Mouse (Mus musculus): Measurements from ENCODE around the gene Cracr2a. TPM values are rescaled to one million over a fixed set of nuclear protein-coding genes. Genes with fewer than 3 reads are reported as not detected.
A peak's percentile ranks its signal among the peaks of the same experiment; 100 is the strongest.

Gene Cracr2a
- total and polyA plus RNA-seq, 2 experiments: 0.07 to 0.09 TPM

DNA sequence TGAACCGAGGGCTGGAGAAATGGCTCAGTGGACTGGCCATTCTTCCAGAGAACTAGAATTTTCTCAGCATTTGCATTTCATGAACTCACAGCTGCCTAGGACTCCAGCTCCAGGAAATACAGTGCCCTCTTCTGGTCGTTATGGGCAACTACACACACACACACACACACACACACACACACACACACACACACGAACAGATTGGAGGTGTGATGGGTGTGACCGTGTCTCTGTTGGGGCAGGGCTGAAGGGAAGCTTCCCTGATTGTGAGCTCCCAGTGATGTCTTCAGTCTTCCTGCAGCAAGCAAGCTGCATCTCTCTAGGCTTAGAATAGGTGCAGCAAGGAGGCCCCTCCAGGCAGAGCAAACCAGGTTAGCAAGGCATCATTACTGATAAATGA is 8.2 kb upstream of the Cracr2a start:
- Histone ChIP-seq H3K4me1 (ENCODE audit: control insufficient read depth, insufficient read depth, low read length) (peaks cover 2% of the 10 kb centered on the region; the same call in 1 of the 2 replicates), H3K9ac (ENCODE audit: low read depth, low read length) (no peak overlapping the region), H3K27ac (replicated peaks; ENCODE audit: insufficient read depth, low read depth, low read length) (no peak overlapping the region), H3K79me2 (ENCODE audit: control insufficient read depth, insufficient read depth, low read length) (no peaks in the 10 kb centered on the region), H3K4me3 (ENCODE audit: insufficient read depth, low read depth, low read length) (no peak overlapping the region), H3K27me3 (ENCODE audit: control insufficient read depth, insufficient read depth, low read length) (no peaks in the 10 kb centered on the region), H3K36me3 (ENCODE audit: control insufficient read depth, insufficient read depth, low read length) (no peaks in the 10 kb centered on the region)
- WGBS: 83% methylated on average over 4 of the region's 4 CpGs
- no peak for TF ChIP-seq CTCF (IDR thresholded peaks at IDR 0.05; ENCODE audit: low read depth, low read length)
- no peak for DNase-seq (ENCODE audit: extremely low read depth, low read depth, low spot score)

- H3K9ac ChIP-seq (ENCODE audit: low read depth, low read length): no peak overlapping the region
- H3K36me3 ChIP-seq (ENCODE audit: control insufficient read depth, insufficient read depth, low read length): no peaks in the 10 kb centered on the region
- H3K27ac ChIP-seq (replicated peaks; ENCODE audit: insufficient read depth, low read depth, low read length): no peak overlapping the region
- no peaks in the 10 kb centered on the region for H3K27me3 ChIP-seq (ENCODE audit: control insufficient read depth, insufficient read depth, low read length)
- no peaks in the 10 kb centered on the region; the same call in 1 of the 2 replicates for H3K4me1 ChIP-seq (ENCODE audit: control insufficient read depth, insufficient read depth, low read length)
- WGBS: 13% methylated on average over 6 of the region's 6 CpGs
- no peaks in the 10 kb centered on the region for H3K79me2 ChIP-seq (ENCODE audit: control insufficient read depth, insufficient read depth, low read length)
- DNase-seq (ENCODE audit: extremely low read depth, low read depth, low spot score): peak; percentile 62
- TF ChIP-seq CTCF (IDR thresholded peaks at IDR 0.05; ENCODE audit: low read depth, low read length) (no peak), POLR2A (IDR thresholded peaks at IDR 0.05; ENCODE audit: extremely low read depth, insufficient read depth, low read length) (no peak)
- H3K4me3 ChIP-seq (ENCODE audit: insufficient read depth, low read depth, low read length): no peak overlapping the region
Measured at GRCm38 (mm10) chr6:127555553-127555952, 5.6 kb upstream of the Cracr2a start.

GRCm38 (mm10) chr6:127560872-127561230 is 287 bp upstream of the Cracr2a start:
- no peaks in the 10 kb centered on the region for H3K79me2 ChIP-seq (ENCODE audit: control insufficient read depth, insufficient read depth, low read length)
- no peak for DNase-seq (ENCODE audit: extremely low read depth, low read depth, low spot score)
- H3K9ac ChIP-seq (ENCODE audit: low read depth, low read length): no peak overlapping the region
- no peak overlapping the region for H3K27ac ChIP-seq (replicated peaks; ENCODE audit: insufficient read depth, low read depth, low read length)
- TF ChIP-seq CTCF (IDR thresholded peaks at IDR 0.05; ENCODE audit: low read depth, low read length): no peak
- no peak for TF ChIP-seq POLR2A (IDR thresholded peaks at IDR 0.05; ENCODE audit: extremely low read depth, insufficient read depth, low read length)
- WGBS: 13% methylated on average over 7 of the region's 7 CpGs
- H3K4me3 ChIP-seq (ENCODE audit: insufficient read depth, low read depth, low read length): peak overlapping the region; percentile 59; the same call in 1 of the 2 replicates
- no peaks in the 10 kb centered on the region for H3K4me1 ChIP-seq (ENCODE audit: control insufficient read depth, insufficient read depth, low read length)
- no peaks in the 10 kb centered on the region for H3K27me3 ChIP-seq (ENCODE audit: control insufficient read depth, insufficient read depth, low read length)
- no peaks in the 10 kb centered on the region for H3K36me3 ChIP-seq (ENCODE audit: control insufficient read depth, insufficient read depth, low read length)

DNA sequence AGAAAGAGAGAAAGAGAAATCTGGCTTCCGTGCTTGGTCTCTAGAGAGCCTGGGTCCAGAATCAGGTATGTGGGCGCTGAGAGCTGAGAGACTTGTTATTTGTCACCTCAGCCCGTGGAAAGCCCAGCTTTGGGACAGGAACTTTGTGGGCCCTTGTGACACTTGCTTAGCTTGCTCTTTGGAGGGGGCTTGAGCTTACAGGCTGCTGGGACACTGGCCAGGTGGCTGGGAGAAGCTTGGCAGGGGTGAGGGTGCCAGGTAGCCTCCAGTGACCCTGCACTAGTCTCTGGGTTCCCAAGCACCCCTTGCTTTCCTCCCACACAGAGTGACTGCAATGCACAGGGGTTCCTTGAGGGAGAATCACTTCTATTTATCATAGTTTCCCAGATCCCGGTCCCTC is 2.4 kb downstream of the Cracr2a start:
- no peak overlapping the region for H3K4me3 ChIP-seq (ENCODE audit: insufficient read depth, low read depth, low read length)
- H3K9ac ChIP-seq (ENCODE audit: low read depth, low read length): no peak overlapping the region
- no peaks in the 10 kb centered on the region for H3K36me3 ChIP-seq (ENCODE audit: control insufficient read depth, insufficient read depth, low read length)
- TF ChIP-seq POLR2A (IDR thresholded peaks at IDR 0.05; ENCODE audit: extremely low read depth, insufficient read depth, low read length) (no peak), CTCF (IDR thresholded peaks at IDR 0.05; ENCODE audit: low read depth, low read length) (no peak)
- H3K27ac ChIP-seq (replicated peaks; ENCODE audit: insufficient read depth, low read depth, low read length): no peak overlapping the region
- no peak for DNase-seq (ENCODE audit: extremely low read depth, low read depth, low spot score)
- 75% methylated on average over 4 of the region's 4 CpGs for WGBS
- H3K79me2 ChIP-seq (ENCODE audit: control insufficient read depth, insufficient read depth, low read length): no peaks in the 10 kb centered on the region
- H3K27me3 ChIP-seq (ENCODE audit: control insufficient read depth, insufficient read depth, low read length): no peaks in the 10 kb centered on the region
- no peaks in the 10 kb centered on the region for H3K4me1 ChIP-seq (ENCODE audit: control insufficient read depth, insufficient read depth, low read length)

GRCm38 (mm10) chr6:127565951-127566732 is 5.0 kb downstream of the Cracr2a start:
- Histone ChIP-seq H3K4me3 (ENCODE audit: insufficient read depth, low read depth, low read length) (no peak overlapping the region), H3K79me2 (ENCODE audit: control insufficient read depth, insufficient read depth, low read length) (no peaks in the 10 kb centered on the region), H3K9ac (ENCODE audit: low read depth, low read length) (no peak overlapping the region), H3K36me3 (ENCODE audit: control insufficient read depth, insufficient read depth, low read length) (no peaks in the 10 kb centered on the region), H3K4me1 (ENCODE audit: control insufficient read depth, insufficient read depth, low read length) (no peaks in the 10 kb centered on the region), H3K27ac (replicated peaks; ENCODE audit: insufficient read depth, low read depth, low read length) (no peak overlapping the region), H3K27me3 (ENCODE audit: control insufficient read depth, insufficient read depth, low read length) (no peaks in the 10 kb centered on the region)
- TF ChIP-seq CTCF (IDR thresholded peaks at IDR 0.05; ENCODE audit: low read depth, low read length) (no peak), POLR2A (IDR thresholded peaks at IDR 0.05; ENCODE audit: extremely low read depth, insufficient read depth, low read length) (no peak)
- 81% methylated on average over 6 of the region's 7 CpGs for WGBS
- DNase-seq (ENCODE audit: extremely low read depth, low read depth, low spot score): no peak

DNA sequence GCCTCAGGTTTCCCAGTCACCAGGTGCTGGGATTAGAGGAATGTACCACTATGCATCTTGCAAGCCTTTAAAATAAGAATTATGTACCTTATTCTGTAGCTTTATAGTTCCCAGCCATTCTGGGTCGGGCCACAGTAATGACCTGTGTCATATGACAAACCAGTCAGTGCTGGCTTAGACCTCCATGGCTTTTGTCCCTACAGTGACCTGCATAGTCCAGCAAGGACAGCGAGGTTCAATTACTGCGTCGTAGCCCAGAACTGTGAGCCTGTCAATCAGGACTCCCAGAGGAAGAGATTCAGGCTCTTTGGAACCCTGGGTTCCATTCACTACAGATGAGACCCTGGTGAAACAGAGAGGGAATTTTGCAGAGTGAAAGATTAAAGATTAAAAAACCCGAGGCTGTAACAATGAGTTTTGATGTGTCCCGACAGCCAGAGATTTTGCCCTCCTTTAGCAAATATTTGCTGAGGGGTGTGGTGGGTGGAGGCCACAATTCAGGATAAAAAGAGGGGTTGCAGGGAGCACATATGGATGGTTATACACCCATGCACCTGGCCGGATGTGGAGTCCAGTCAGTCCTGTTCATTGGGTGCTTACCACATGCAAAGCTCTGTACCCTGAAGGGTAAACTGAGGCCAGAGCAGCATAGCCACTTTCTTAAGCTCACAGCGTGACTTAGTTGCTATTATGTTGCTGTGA is 10.9 kb downstream of the Cracr2a start:
- 37% methylated on average over 8 of the region's 8 CpGs for WGBS
- Histone ChIP-seq H3K9ac (ENCODE audit: low read depth, low read length) (no peak overlapping the region), H3K27me3 (ENCODE audit: control insufficient read depth, insufficient read depth, low read length) (no peaks in the 10 kb centered on the region), H3K4me3 (ENCODE audit: insufficient read depth, low read depth, low read length) (no peak overlapping the region), H3K4me1 (ENCODE audit: control insufficient read depth, insufficient read depth, low read length) (no peaks in the 10 kb centered on the region), H3K36me3 (ENCODE audit: control insufficient read depth, insufficient read depth, low read length) (no peaks in the 10 kb centered on the region), H3K27ac (replicated peaks; ENCODE audit: insufficient read depth, low read depth, low read length) (no peak overlapping the region), H3K79me2 (ENCODE audit: control insufficient read depth, insufficient read depth, low read length) (no peaks in the 10 kb centered on the region)
- TF ChIP-seq CTCF (IDR thresholded peaks at IDR 0.05; ENCODE audit: low read depth, low read length) (no peak), POLR2A (IDR thresholded peaks at IDR 0.05; ENCODE audit: extremely low read depth, insufficient read depth, low read length) (no peak)
- DNase-seq (ENCODE audit: extremely low read depth, low read depth, low spot score): no peak
